Mouse (Mus musculus): ENCODE results near the gene Mcub. TPM values are rescaled to one million over a fixed set of nuclear protein-coding genes. Genes with fewer than 3 reads are reported as not detected.

Mcub gene
- polyA plus RNA-seq, 1 experiment from 2014 or later: 5.7 TPM

- Histone ChIP-seq H3K9ac (ENCODE audit: low read depth, low read length) (no peak overlapping the region), H3K4me1 (ENCODE audit: control insufficient read depth, insufficient read depth, low read depth, low read length) (peaks cover 16% of the 10 kb centered on the region), H3K4me2 (ENCODE audit: low read length) (no peak overlapping the region), H3K9me3 (ENCODE audit: control insufficient read depth, low read length) (no peaks in the 10 kb centered on the region), H3K27ac (ENCODE audit: low read depth, low read length) (no peak overlapping the region), H3K27me3 (replicated peaks; ENCODE audit: control insufficient read depth, insufficient read depth, low read length) (peaks cover 4% of the 10 kb centered on the region; the same call in 1 of the 2 replicates), H3K4me3 (ENCODE audit: low read length) (no peak overlapping the region), H3K36me3 (ENCODE audit: control insufficient read depth, insufficient read depth, low read length) (no peaks in the 10 kb centered on the region)
- whole genome bisulfite sequencing: 65% methylated on average over 9 of the region's 9 CpGs
- no peak for ATAC-seq
Measured at GRCm38 (mm10) chr3:129967874-129968273, 2.1 kb downstream of the Mcub start.

DNA sequence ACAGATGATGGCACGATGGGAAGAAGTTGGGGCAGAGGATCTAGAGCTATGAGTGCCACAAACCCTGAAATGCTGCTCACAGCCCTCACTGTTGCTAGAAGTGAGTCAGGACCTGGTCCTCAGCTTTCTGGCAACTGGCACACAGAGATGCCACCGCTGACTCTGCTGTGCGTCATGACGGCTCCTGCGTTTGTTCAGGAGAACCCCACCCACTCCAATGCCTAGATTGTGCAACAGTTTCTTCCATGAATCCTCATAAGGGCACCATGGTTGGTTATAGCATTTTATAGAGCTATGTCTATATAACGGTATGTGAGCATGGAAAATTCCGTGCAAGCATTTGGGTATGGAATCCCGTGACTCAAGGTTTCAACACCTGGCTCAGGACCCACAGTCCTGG, 5.3 kb downstream of the Mcub start:
- H3K4me3 ChIP-seq (ENCODE audit: low read length): no peak overlapping the region
- H3K9ac ChIP-seq (ENCODE audit: low read depth, low read length): no peak overlapping the region
- no peak overlapping the region for H3K4me2 ChIP-seq (ENCODE audit: low read length)
- ATAC-seq: no peak
- H3K9me3 ChIP-seq (ENCODE audit: control insufficient read depth, low read length): no peaks in the 10 kb centered on the region
- peaks cover 5% of the 10 kb centered on the region for H3K4me1 ChIP-seq (ENCODE audit: control insufficient read depth, insufficient read depth, low read depth, low read length)
- H3K27me3 ChIP-seq (replicated peaks; ENCODE audit: control insufficient read depth, insufficient read depth, low read length): peaks cover 4% of the 10 kb centered on the region; the same call in 1 of the 2 replicates
- H3K27ac ChIP-seq (ENCODE audit: low read depth, low read length): no peak overlapping the region
- WGBS: 84% methylated on average over 8 of the region's 8 CpGs
- H3K36me3 ChIP-seq (ENCODE audit: control insufficient read depth, insufficient read depth, low read length): no peaks in the 10 kb centered on the region

- Histone ChIP-seq H3K27me3 (replicated peaks; ENCODE audit: control insufficient read depth, insufficient read depth, low read length) (no peaks in the 10 kb centered on the region), H3K4me2 (ENCODE audit: low read length) (no peak overlapping the region), H3K9ac (ENCODE audit: low read depth, low read length) (no peak overlapping the region), H3K4me1 (ENCODE audit: control insufficient read depth, insufficient read depth, low read depth, low read length) (no peaks in the 10 kb centered on the region), H3K9me3 (ENCODE audit: control insufficient read depth, low read length) (no peaks in the 10 kb centered on the region), H3K27ac (ENCODE audit: low read depth, low read length) (no peak overlapping the region), H3K4me3 (ENCODE audit: low read length) (no peak overlapping the region), H3K36me3 (ENCODE audit: control insufficient read depth, insufficient read depth, low read length) (no peaks in the 10 kb centered on the region)
- no peak for ATAC-seq
- WGBS: 67% methylated on average over 8 of the region's 8 CpGs
Measured at GRCm38 (mm10) chr3:129962533-129962932, 7.5 kb downstream of the Mcub start.

DNA sequence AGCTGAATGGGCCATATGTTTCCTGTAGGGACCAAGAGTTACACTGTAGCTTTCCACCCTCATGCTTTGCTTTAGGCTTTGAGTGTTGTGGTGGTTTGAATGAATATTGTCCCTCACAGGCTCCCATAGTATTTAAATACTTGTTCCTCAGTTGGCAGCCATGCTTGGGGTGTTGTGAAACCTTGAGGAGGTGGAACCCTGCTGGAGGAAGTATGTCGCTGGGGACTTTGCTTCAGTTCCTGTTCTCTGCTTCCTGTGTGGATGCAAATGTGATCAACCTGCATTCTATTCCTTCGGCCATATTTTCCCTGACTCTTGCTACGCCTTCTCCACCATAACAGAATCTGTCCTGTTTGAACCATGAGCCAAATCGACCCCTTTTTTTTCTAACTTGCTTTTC, 16.7 kb downstream of the Mcub start:
- H3K4me2 ChIP-seq (ENCODE audit: low read length): no peak overlapping the region
- no peaks in the 10 kb centered on the region for H3K27me3 ChIP-seq (replicated peaks; ENCODE audit: control insufficient read depth, insufficient read depth, low read length)
- H3K4me3 ChIP-seq (ENCODE audit: low read length): no peak overlapping the region
- H3K9ac ChIP-seq (ENCODE audit: low read depth, low read length): no peak overlapping the region
- no peaks in the 10 kb centered on the region for H3K36me3 ChIP-seq (ENCODE audit: control insufficient read depth, insufficient read depth, low read length)
- WGBS: 87% methylated on average over 4 of the region's 4 CpGs
- H3K4me1 ChIP-seq (ENCODE audit: control insufficient read depth, insufficient read depth, low read depth, low read length): no peaks in the 10 kb centered on the region
- H3K27ac ChIP-seq (ENCODE audit: low read depth, low read length): no peak overlapping the region
- ATAC-seq: no peak
- no peaks in the 10 kb centered on the region for H3K9me3 ChIP-seq (ENCODE audit: control insufficient read depth, low read length)

GRCm38 (mm10) chr3:129949158-129949773, 20.7 kb downstream of the Mcub start:
- no peak overlapping the region for H3K4me3 ChIP-seq (ENCODE audit: low read length)
- ATAC-seq: no peak
- no peaks in the 10 kb centered on the region for H3K27me3 ChIP-seq (replicated peaks; ENCODE audit: control insufficient read depth, insufficient read depth, low read length)
- H3K4me1 ChIP-seq (ENCODE audit: control insufficient read depth, insufficient read depth, low read depth, low read length): no peaks in the 10 kb centered on the region
- no peak overlapping the region for H3K27ac ChIP-seq (ENCODE audit: low read depth, low read length)
- H3K36me3 ChIP-seq (ENCODE audit: control insufficient read depth, insufficient read depth, low read length): no peaks in the 10 kb centered on the region
- no peak overlapping the region for H3K4me2 ChIP-seq (ENCODE audit: low read length)
- no peak overlapping the region for H3K9ac ChIP-seq (ENCODE audit: low read depth, low read length)
- WGBS: 88% methylated on average over 5 of the region's 5 CpGs
- H3K9me3 ChIP-seq (ENCODE audit: control insufficient read depth, low read length): no peaks in the 10 kb centered on the region

GRCm38 (mm10) chr3:129948359-129948758, 21.6 kb downstream of the Mcub start:
- WGBS: 85% methylated on average over 5 of the region's 5 CpGs
- no peak for ATAC-seq

GRCm38 (mm10) chr3:129946217-129946914, 23.6 kb downstream of the Mcub start:
- H3K27ac ChIP-seq (ENCODE audit: low read depth, low read length): no peak overlapping the region
- H3K27me3 ChIP-seq (replicated peaks; ENCODE audit: control insufficient read depth, insufficient read depth, low read length): no peaks in the 10 kb centered on the region
- H3K4me3 ChIP-seq (ENCODE audit: low read length): no peak overlapping the region
- H3K4me2 ChIP-seq (ENCODE audit: low read length): no peak overlapping the region
- no peaks in the 10 kb centered on the region for H3K4me1 ChIP-seq (ENCODE audit: control insufficient read depth, insufficient read depth, low read depth, low read length)
- no peaks in the 10 kb centered on the region for H3K36me3 ChIP-seq (ENCODE audit: control insufficient read depth, insufficient read depth, low read length)
- no peak for ATAC-seq
- 74% methylated on average over 5 of the region's 5 CpGs for WGBS
- no peaks in the 10 kb centered on the region for H3K9me3 ChIP-seq (ENCODE audit: control insufficient read depth, low read length)
- H3K9ac ChIP-seq (ENCODE audit: low read depth, low read length): no peak overlapping the region

More at GRCm38 (mm10) chr3:129948359-129948758, 21.6 kb downstream of the Mcub start:
- Histone ChIP-seq H3K9ac (ENCODE audit: low read depth, low read length) (no peak overlapping the region), H3K27me3 (replicated peaks; ENCODE audit: control insufficient read depth, insufficient read depth, low read length) (no peaks in the 10 kb centered on the region), H3K36me3 (ENCODE audit: control insufficient read depth, insufficient read depth, low read length) (no peaks in the 10 kb centered on the region), H3K9me3 (ENCODE audit: control insufficient read depth, low read length) (no peaks in the 10 kb centered on the region), H3K27ac (ENCODE audit: low read depth, low read length) (no peak overlapping the region), H3K4me2 (ENCODE audit: low read length) (no peak overlapping the region), H3K4me3 (ENCODE audit: low read length) (no peak overlapping the region), H3K4me1 (ENCODE audit: control insufficient read depth, insufficient read depth, low read depth, low read length) (no peaks in the 10 kb centered on the region)

GRCm38 (mm10) chr3:129943813-129944212, 26.2 kb downstream of the Mcub start:
- H3K27ac ChIP-seq (ENCODE audit: low read depth, low read length): no peak overlapping the region
- no peaks in the 10 kb centered on the region for H3K4me1 ChIP-seq (ENCODE audit: control insufficient read depth, insufficient read depth, low read depth, low read length)
- ATAC-seq: no peak
- H3K4me2 ChIP-seq (ENCODE audit: low read length): no peak overlapping the region
- no peak overlapping the region for H3K4me3 ChIP-seq (ENCODE audit: low read length)
- 87% methylated on average over 4 of the region's 4 CpGs for WGBS
- no peak overlapping the region for H3K9ac ChIP-seq (ENCODE audit: low read depth, low read length)
- no peaks in the 10 kb centered on the region for H3K27me3 ChIP-seq (replicated peaks; ENCODE audit: control insufficient read depth, insufficient read depth, low read length)
- H3K36me3 ChIP-seq (ENCODE audit: control insufficient read depth, insufficient read depth, low read length): no peaks in the 10 kb centered on the region
- H3K9me3 ChIP-seq (ENCODE audit: control insufficient read depth, low read length): no peaks in the 10 kb centered on the region

DNA sequence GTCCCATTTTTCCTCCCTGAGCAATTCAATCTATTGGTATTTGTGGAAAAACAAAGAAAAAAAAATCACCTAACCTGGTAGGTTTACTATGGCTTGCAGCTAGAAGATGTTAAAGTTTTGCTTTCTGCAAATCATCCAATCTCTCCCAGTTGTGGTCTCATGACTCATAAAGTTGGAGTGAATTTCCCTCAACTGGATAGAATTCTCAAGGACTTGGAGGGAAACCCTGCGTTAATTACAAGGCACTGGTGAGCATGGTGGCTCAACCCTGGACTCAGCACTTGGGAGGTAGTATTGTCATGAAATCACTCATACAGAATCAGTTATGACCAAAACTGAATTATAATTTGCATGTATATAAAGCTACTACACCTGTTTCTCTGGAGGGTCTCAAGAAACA, 28.7 kb downstream of the Mcub start:
- H3K27ac ChIP-seq (ENCODE audit: low read depth, low read length): no peak overlapping the region
- no peak overlapping the region for H3K4me3 ChIP-seq (ENCODE audit: low read length)
- H3K4me2 ChIP-seq (ENCODE audit: low read length): no peak overlapping the region
- H3K27me3 ChIP-seq (replicated peaks; ENCODE audit: control insufficient read depth, insufficient read depth, low read length): no peaks in the 10 kb centered on the region
- no peak overlapping the region for H3K9ac ChIP-seq (ENCODE audit: low read depth, low read length)
- no peaks in the 10 kb centered on the region for H3K36me3 ChIP-seq (ENCODE audit: control insufficient read depth, insufficient read depth, low read length)
- 97% methylated on average over 1 of the region's 1 CpGs for WGBS
- no peaks in the 10 kb centered on the region for H3K4me1 ChIP-seq (ENCODE audit: control insufficient read depth, insufficient read depth, low read depth, low read length)
- no peaks in the 10 kb centered on the region for H3K9me3 ChIP-seq (ENCODE audit: control insufficient read depth, low read length)
- ATAC-seq: no peak
